Mouse (Mus musculus) testis, adult 2 months (tissue): ENCODE results near the gene Trim5.

Experiments used
- CTCF ChIP-seq: fragments of 200-500 bp; IDR thresholded peaks from 2 replicates; pipeline ENCODE4 v1.5.1; 2012; ENCODE audit warnings: low read depth, mild to moderate bottlenecking, inconsistent platforms, low read length, moderate library complexity; ENCODE audit not compliant: control insufficient read depth, insufficient read depth, insufficient replicate concordance
- POLR2A ChIP-seq: fragments of 200-500 bp; IDR thresholded peaks from 2 replicates; pipeline ENCODE4 v1.6.1; 2012; ENCODE audit warnings: low read depth, mild to moderate bottlenecking, inconsistent platforms, low read length, moderate library complexity; ENCODE audit not compliant: control insufficient read depth

DNA sequence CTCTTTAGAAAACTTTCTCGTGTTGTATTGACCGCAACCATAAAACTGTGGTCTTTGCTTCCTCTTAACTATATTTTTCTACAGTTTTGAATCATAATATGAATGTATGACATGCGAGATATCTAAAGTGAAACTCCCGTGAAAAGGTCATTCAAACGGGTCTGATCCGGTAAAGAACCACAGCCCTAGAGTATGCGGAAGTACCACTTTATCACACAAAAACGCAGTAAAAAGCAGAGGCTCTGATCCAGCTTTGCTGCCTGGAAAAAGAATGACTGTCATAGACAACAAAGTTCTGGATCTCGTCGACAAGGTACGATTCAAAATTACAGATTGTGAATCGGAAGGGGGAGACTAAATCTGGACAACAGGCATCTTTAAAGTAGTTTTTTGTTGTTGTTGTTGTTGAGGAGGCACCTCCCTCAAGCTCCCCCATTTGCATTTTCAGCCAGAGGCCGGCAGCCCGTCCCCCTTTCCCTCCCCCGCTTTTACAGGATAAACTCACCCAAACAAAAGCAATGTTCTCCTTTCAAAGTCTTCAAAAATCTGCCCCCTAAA lies 27.0 kb upstream of the Trim5 start:
- TF ChIP-seq POLR2A (no peak), CTCF (no peak)
